Mouse (Mus musculus) bone marrow, adult 2 months (tissue): ENCODE data around the gene D16Ertd472e.

Source experiments
- CTCF ChIP-seq: fragments of 200-500 bp; IDR thresholded peaks from 2 replicates; pipeline ENCODE4 v1.5.1; 2011; ENCODE audit warnings: low read length, control low read depth; ENCODE audit not compliant: control insufficient read depth, insufficient read depth
- POLR2A ChIP-seq: fragments of 200-500 bp; IDR thresholded peaks from 2 replicates; pipeline ENCODE4 v1.6.1; 2011; ENCODE audit warnings: low read depth, mild to moderate bottlenecking, control low read depth, low read length, borderline replicate concordance; ENCODE audit not compliant: control insufficient read depth

DNA sequence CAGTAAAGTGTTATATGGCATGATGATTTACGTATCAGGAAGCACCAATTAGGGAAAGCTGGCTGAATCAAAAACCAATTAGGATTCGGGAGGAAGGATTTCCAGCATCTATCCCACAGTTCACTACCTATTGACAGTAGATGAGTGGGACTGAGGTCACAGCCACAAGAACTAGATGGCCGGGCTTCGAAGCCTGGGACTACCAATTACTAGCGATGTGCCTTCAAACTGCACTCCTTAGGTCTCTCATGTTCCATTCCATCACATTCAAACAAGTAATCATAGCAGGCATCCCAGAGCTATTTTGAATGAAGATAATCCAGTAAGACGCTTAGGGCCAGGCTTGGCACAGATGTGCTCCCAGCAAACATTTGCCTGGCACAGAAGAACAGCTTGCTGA is 2.3 kb downstream of the D16Ertd472e start:
- TF ChIP-seq CTCF (no peak), POLR2A (no peak)
